Mouse (Mus musculus) thymus, postnatal 14 days (tissue): ENCODE results near the gene Pcbp2.

Experiments used
- DNase-seq: peaks from one replicate; pipeline ENCODE4 v3.0.0; 2021

Gene Pcbp2

GRCm38 (mm10) chr15:102507561-102507960 lies 37.2 kb downstream of the Pcbp2 start:
- no peak for DNase-seq

- no peak for DNase-seq
Measured at GRCm38 (mm10) chr15:102508336-102508735, 38.0 kb downstream of the Pcbp2 start.

GRCm38 (mm10) chr15:102510110-102510509 lies 39.8 kb downstream of the Pcbp2 start:
- no peak for DNase-seq

- DNase-seq, result peak; percentile 83
Measured at GRCm38 (mm10) chr15:102510590-102511284, 40.4 kb downstream of the Pcbp2 start.

GRCm38 (mm10) chr15:102511285-102511833 lies 41.0 kb downstream of the Pcbp2 start:
- DNase-seq, result no peak

GRCm38 (mm10) chr15:102512010-102512409 lies 41.7 kb downstream of the Pcbp2 start:
- no peak for DNase-seq

GRCm38 (mm10) chr15:102512471-102512870 lies 42.1 kb downstream of the Pcbp2 start:
- DNase-seq, result no peak

GRCm38 (mm10) chr15:102513004-102513403 lies 42.7 kb downstream of the Pcbp2 start:
- DNase-seq, result no peak

GRCm38 (mm10) chr15:102515261-102515660 lies 44.9 kb downstream of the Pcbp2 start:
- DNase-seq, result no peak

GRCm38 (mm10) chr15:102515791-102516190 lies 45.5 kb downstream of the Pcbp2 start:
- no peak for DNase-seq

- no peak for DNase-seq
Measured at GRCm38 (mm10) chr15:102516293-102516692, 46.0 kb downstream of the Pcbp2 start.

GRCm38 (mm10) chr15:102516728-102517404 lies 46.5 kb downstream of the Pcbp2 start, which contains the start of gene Map3k12:
Map3k12 (minus strand) TSS chr15:102517064.
- DNase-seq, result peak; percentile 82

GRCm38 (mm10) chr15:102517631-102517975 lies 47.3 kb downstream of the Pcbp2 start:
- no peak for DNase-seq

GRCm38 (mm10) chr15:102517976-102518858 lies 47.9 kb downstream of the Pcbp2 start, which contains the start of gene Tarbp2:
Tarbp2 (plus strand) TSS chr15:102518192.
- peak; percentile 99 for DNase-seq

- DNase-seq, result no peak
Measured at GRCm38 (mm10) chr15:102518859-102519201, 48.5 kb downstream of the Pcbp2 start.

GRCm38 (mm10) chr15:102519211-102520141 lies 49.1 kb downstream of the Pcbp2 start:
- DNase-seq, result no peak

GRCm38 (mm10) chr15:102520416-102520815 lies 50.1 kb downstream of the Pcbp2 start:
- no peak for DNase-seq

- no peak for DNase-seq
Measured at GRCm38 (mm10) chr15:102521480-102521879, 51.1 kb downstream of the Pcbp2 start.

GRCm38 (mm10) chr15:102524892-102525485 lies 54.6 kb downstream of the Pcbp2 start, which contains the start of gene Npff:
Npff (minus strand) TSS chr15:102524942.
- DNase-seq, result peak; percentile 78

GRCm38 (mm10) chr15:102526111-102527002 lies 56.0 kb downstream of the Pcbp2 start:
- peak; percentile 37 for DNase-seq
